Mouse (Mus musculus) MN1 (cell line): ENCODE data around the gene Apoe.

Source experiments
- DNase-seq: peaks from one replicate; pipeline ENCODE4 v3.0.0-alpha.2; 2016; ENCODE audit warnings: low spot score

The Apoe gene

GRCm38 (mm10) chr7:19698907-19699826, at the start of gene Apoe:
Gene Apoe (minus strand): TSS chr7:19699188.
- no peak for DNase-seq

- DNase-seq: no peak
Observed at GRCm38 (mm10) chr7:19747420-19748218, 48.6 kb upstream of the Apoe start.

GRCm38 (mm10) chr7:19746426-19747201, 47.6 kb upstream of the Apoe start:
- no peak for DNase-seq

GRCm38 (mm10) chr7:19745971-19746370, 47.0 kb upstream of the Apoe start:
- no peak for DNase-seq

- DNase-seq: peak; percentile 24
Observed at GRCm38 (mm10) chr7:19744590-19745385, 45.8 kb upstream of the Apoe start.

- DNase-seq: no peak
Observed at GRCm38 (mm10) chr7:19743791-19744190, 44.8 kb upstream of the Apoe start.

GRCm38 (mm10) chr7:19742468-19742867, 43.5 kb upstream of the Apoe start:
- DNase-seq: no peak

- DNase-seq: no peak
Observed at GRCm38 (mm10) chr7:19741329-19742031, 42.5 kb upstream of the Apoe start.

GRCm38 (mm10) chr7:19740269-19740668, 41.3 kb upstream of the Apoe start:
- DNase-seq: no peak

- no peak for DNase-seq
Observed at GRCm38 (mm10) chr7:19738771-19739170, 39.8 kb upstream of the Apoe start.

GRCm38 (mm10) chr7:19736389-19737057, 37.5 kb upstream of the Apoe start:
- DNase-seq: no peak

- no peak for DNase-seq
Observed at GRCm38 (mm10) chr7:19734178-19734666, 35.2 kb upstream of the Apoe start.

GRCm38 (mm10) chr7:19726541-19726940, 27.6 kb upstream of the Apoe start:
- no peak for DNase-seq

GRCm38 (mm10) chr7:19724167-19724566, 25.2 kb upstream of the Apoe start:
- no peak for DNase-seq

GRCm38 (mm10) chr7:19722754-19723195, 23.8 kb upstream of the Apoe start:
- no peak for DNase-seq

- DNase-seq: no peak
Observed at GRCm38 (mm10) chr7:19719200-19719599, 20.2 kb upstream of the Apoe start.

GRCm38 (mm10) chr7:19718297-19718952, 19.4 kb upstream of the Apoe start:
- DNase-seq: no peak

- DNase-seq: no peak
Observed at GRCm38 (mm10) chr7:19717346-19717745, 18.4 kb upstream of the Apoe start.

- DNase-seq: no peak
Observed at GRCm38 (mm10) chr7:19716822-19717221, 17.8 kb upstream of the Apoe start.
